Mouse (Mus musculus): ENCODE measurements at regions not wholly inside any gene's neighbourhood (a gene's known extent, or its start where the extent isn't known, plus 50 kb on each side); places are given as distances from the start of the nearest gene placed in this dataset.

DNA sequence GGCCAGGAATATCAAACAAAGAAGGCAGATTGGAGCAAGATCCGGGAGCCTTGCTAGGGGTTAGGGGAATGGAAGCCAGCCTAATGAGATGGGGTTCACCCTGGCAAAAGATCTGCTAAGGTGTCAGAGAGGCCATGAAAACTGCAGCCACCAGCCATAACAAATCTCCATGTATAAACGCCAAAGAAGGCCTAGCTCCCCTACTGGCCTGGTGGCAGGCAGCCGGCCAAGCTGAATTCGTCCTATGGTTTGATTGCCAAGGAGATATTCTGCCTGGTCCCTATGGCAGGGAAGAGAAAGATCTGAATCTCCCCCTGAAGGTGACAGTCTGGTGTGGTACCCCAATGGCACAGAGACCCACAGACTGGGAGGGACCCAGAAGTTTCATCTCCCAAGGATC lies 104.8 kb upstream of the E030018B13Rik start:
- no peak for ATAC-seq (replicated peaks; ENCODE audit: insufficient number of reproducible peaks, low FRiP score, low TSS enrichment, poor library complexity, severe bottlenecking)

DNA sequence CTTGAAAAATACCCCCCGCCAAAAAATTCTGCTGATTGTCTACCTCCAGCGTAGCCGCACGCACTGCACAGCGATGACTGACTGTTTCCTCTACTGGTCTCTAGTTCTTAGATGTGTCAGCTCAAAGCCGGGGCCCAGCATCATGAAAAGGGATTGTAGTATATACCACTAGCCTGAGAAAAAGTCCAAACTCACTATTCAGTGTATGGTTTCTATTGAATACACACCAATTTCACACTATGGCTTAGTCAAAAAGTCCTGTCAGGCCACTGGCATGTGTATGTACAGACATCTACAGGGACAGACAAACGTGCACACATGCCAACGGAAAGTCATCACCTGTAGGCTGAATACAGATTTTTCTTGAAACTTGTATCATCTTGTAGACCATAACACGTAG lies 101.1 kb upstream of the E030018B13Rik start:
- no peak for ATAC-seq (replicated peaks; ENCODE audit: insufficient number of reproducible peaks, low FRiP score, low TSS enrichment, poor library complexity, severe bottlenecking)

DNA sequence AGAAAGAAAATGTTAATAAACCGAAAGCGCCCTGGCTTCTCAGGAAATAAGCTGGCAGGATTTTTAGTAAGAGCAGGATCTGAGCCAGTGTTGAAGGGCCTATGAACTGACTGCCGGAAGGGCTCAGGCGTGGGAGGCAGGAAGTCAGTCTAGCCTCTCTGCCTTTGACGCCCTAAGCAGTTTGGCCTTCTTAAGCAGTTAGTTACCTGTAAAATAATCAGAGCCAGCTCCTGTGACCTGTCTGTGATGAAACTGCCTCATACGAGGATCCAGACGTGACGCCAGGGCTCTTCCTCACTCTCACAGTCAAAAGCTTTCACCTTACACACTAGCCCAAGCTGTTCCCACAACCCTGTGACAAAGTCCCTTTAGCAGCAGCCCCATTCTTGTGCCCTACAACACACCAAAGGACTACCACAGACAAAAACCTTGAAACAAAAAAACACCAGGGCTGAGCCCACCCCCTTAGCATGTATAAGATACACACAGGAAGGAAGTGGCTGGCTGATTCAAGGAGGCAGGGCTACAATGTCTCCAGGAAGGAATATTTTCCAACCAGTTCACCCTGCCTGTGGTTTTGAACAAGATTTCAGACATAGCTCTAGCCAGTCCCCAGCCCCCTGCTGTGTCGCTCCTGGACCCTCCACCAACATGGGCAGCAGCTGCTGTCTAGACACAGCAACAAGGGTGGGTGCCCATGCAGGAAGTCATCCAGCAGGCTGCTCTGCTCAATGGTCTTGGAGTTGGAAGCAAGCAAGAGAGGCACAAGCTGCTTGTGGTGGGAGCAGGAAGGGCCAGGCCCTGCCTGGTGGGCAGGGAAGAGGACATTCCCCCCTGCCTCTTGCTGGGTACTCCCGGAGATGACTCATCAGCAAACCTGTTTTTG lies 100.4 kb upstream of the E030018B13Rik start:
- no peak for ATAC-seq (replicated peaks; ENCODE audit: insufficient number of reproducible peaks, low FRiP score, low TSS enrichment, poor library complexity, severe bottlenecking)

DNA sequence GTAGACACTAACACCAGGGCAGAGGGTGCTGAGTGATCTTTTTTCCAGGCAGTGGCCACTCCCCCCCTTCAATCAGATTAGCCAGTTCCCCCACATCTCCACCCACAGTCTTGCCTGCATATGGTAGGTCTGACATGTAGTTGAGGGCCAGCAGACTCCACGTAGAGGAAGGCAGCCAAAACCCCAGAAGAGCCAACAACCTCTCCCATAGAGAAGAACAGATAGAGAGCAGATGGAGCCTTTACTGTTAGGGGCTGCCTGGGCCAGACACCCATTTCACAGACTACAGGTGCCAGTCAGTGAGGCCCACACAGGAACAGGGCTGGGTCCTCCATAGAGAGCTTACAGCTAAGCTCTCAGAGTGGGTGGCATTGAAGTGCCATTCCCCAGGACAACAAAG lies 99.2 kb upstream of the E030018B13Rik start:
- no peak for ATAC-seq (replicated peaks; ENCODE audit: insufficient number of reproducible peaks, low FRiP score, low TSS enrichment, poor library complexity, severe bottlenecking)

DNA sequence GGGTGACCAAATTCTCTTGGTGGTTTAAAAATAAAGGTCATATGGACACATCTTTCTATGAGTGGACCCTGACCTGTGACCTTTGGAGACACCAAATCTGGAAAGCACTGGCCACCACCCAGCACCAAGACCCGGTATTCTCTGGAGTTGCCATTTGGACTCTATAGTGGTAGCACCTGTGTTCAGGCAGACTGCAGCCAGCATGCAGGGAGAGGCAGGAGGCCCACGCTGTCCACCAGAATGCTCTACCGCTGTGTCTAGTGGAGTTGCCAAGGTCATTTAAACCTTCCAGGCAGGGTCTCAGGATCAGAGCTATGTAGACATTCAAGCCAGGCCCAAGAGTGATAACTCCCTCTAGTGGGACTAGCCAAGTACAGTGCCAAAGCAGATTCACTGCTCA lies 98.6 kb upstream of the E030018B13Rik start:
- no peak for ATAC-seq (replicated peaks; ENCODE audit: insufficient number of reproducible peaks, low FRiP score, low TSS enrichment, poor library complexity, severe bottlenecking)

DNA sequence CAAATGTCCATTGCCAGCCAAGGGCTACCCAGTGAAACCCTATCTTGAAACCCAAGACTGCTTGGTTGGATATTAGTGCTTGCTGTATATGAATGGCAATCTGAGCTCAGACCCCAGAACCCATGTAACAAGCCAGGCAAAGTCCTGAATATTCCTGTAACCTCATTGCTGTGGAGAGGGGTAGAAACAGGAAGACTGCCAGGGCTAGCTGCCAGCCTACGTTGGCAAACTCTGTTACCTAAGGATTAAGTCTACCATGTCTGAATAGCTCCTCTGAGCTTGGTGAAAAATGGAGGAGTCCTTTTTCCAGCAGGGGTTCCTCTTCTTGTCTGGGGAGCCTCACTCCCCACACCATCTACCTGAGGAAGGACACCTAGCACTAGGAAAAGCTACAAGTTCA lies 96.4 kb upstream of the E030018B13Rik start:
- no peak for ATAC-seq (replicated peaks; ENCODE audit: insufficient number of reproducible peaks, low FRiP score, low TSS enrichment, poor library complexity, severe bottlenecking)

DNA sequence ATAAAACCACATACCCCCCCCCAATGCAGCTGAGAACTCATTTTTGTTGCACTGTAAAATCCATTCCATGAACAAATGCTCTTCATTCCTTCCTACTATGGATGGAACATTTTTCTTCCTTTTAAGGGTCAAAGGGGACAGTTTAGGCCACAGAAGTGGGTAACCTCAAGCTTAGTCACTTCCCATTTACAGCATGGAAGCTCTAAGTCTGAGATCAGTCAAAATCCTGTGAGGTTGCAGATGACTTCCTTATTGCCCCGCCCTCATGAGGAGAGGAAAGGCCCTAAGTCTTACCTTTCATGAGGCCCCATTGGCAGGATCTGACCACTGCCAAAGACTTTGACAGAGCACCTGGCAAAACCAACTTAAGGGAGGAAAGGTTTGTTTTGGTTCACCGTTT lies 94.7 kb upstream of the E030018B13Rik start:
- ATAC-seq (replicated peaks; ENCODE audit: insufficient number of reproducible peaks, low FRiP score, low TSS enrichment, poor library complexity, severe bottlenecking), result peak; percentile 85

DNA sequence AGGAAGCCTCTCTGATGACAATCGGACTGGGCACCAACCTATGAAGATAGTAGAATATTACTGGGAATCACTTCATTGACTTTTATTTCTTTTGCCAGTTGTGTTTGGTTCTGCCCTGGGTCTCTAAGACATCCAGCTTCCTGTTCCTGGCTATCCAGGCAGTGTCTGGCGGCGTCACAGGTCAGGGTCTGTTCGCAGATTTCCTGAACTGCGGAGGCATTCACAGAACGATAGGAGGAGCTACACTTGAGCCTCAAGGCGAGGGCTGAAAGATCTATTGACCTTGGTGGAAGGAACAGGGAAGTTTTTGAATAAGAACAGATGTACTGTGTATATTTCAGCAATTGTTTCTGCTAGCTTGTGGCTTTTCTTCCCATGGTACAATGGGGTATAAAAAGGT lies 92.6 kb upstream of the E030018B13Rik start:
- no peak for ATAC-seq (replicated peaks; ENCODE audit: insufficient number of reproducible peaks, low FRiP score, low TSS enrichment, poor library complexity, severe bottlenecking)

DNA sequence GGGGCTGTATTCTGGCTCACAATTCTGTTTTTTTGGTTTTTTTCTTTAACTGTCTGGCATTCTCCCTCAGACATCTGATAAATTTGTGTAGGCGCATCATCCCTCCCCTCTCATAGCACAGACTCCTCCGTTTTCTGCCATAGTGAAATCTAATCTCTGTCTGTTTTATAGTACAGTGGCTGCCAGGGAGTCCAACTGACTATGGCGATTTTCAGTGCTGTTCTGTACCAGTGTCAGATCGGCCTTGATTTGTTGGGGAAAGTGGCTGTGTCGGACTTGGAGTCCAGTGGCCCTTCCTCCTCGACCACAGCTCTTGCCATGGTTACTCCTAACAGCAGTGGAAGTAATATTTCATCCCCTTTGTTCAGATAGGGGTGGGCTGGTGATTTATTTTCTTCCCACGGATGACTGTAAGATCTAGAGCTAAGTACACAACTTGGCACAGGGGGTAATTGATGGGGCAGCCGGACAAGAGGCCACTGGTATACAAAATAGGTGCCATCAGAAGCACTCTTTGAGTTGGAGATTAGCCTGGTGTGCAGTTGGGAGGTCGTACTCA lies 87.2 kb upstream of the E030018B13Rik start:
- no peak for ATAC-seq (replicated peaks; ENCODE audit: insufficient number of reproducible peaks, low FRiP score, low TSS enrichment, poor library complexity, severe bottlenecking)

DNA sequence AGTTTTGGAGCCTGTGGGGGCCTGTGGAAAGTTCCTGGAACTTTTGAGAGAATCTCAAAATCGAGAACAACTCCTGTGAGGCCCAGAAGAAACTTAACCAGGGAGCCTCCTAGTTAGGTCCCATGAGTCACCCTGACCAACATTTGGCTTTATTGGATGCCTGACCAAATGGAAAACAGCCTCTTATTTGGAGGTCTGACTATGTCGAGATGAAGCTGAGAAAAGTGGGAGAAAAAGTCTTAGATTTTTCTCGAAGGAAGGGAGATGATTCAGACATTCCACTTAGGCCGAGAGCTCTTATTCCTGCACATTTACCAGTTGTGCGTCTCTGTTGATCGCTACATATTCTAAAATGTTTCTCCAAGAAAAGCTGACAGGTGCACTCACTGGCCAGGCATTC lies 83.0 kb upstream of the E030018B13Rik start:
- ATAC-seq (replicated peaks; ENCODE audit: insufficient number of reproducible peaks, low FRiP score, low TSS enrichment, poor library complexity, severe bottlenecking), result no peak

DNA sequence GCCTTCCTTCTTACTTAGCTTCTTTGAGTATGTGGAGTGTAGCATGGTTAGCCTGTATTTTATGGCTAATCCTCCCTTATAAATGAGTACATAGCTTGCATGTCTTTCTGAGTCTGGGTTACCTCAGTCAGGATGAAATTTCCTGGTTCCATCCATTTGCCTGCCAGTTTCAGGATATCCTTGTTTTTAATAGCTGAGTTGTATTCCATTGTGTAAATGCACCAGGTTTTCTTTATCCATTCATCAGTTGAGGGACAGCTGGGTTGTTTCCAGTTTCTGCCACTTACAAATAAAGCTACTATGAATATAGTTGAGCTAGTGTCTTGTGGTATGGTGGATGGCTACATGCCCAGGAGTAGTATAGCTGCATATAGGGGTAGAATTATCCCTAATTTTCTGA lies 80.7 kb upstream of the E030018B13Rik start:
- no peak for ATAC-seq (replicated peaks; ENCODE audit: insufficient number of reproducible peaks, low FRiP score, low TSS enrichment, poor library complexity, severe bottlenecking)
